Mouse (Mus musculus) midbrain, postnatal 0 days (tissue): ENCODE data around the gene Coro1a. TPM values are rescaled to one million over a fixed set of nuclear protein-coding genes. Genes with fewer than 3 reads are reported as not detected.
A peak's percentile ranks its signal among the peaks of the same experiment; 100 is the strongest.

Source experiments
- ATAC-seq: fragments of 200-750 bp; cut with Nextera tagmentation; 2 replicates; pipeline ENCODE4 v1.8.0; 2017; ENCODE audit warnings: moderate number of reproducible peaks, mild to moderate bottlenecking, moderate TSS enrichment, moderate library complexity; ENCODE audit not compliant: low FRiP score
- DNase-seq: peaks from one replicate; pipeline ENCODE4 v3.0.0-alpha.2; 2015; ENCODE audit warnings: low spot score
- H3K27ac ChIP-seq: fragments of 300-500 bp; sonication (generic); 2 replicates; pipeline ENCODE4 v1.5.1; 2014; ENCODE audit warnings: low read depth, mild to moderate bottlenecking, low read length, mixed read lengths
- H3K27me3 ChIP-seq: fragments of 300-500 bp; sonication (generic); 2 replicates; pipeline ENCODE4 v1.6.1; 2014; ENCODE audit warnings: low read length, control low read depth, mixed read lengths; ENCODE audit not compliant: insufficient read depth
- H3K36me3 ChIP-seq: fragments of 300-500 bp; sonication (generic); 2 replicates; pipeline ENCODE4 v1.6.1; 2014; ENCODE audit warnings: low read length, control low read depth, mixed read lengths; ENCODE audit not compliant: insufficient read depth
- H3K4me1 ChIP-seq: fragments of 300-500 bp; sonication (generic); 2 replicates; pipeline ENCODE4 v1.6.1; 2014; ENCODE audit warnings: mild to moderate bottlenecking, control low read depth, antibody characterized with exemption, low read length, mixed read lengths; ENCODE audit not compliant: insufficient read depth
- H3K4me2 ChIP-seq: fragments of 300-500 bp; sonication (generic); 2 replicates; pipeline ENCODE4 v1.6.1; 2014; ENCODE audit warnings: low read depth, mild to moderate bottlenecking, low read length, mixed read lengths; ENCODE audit not compliant: poor library complexity, severe bottlenecking
- H3K4me3 ChIP-seq: fragments of 300-500 bp; sonication (generic); 2 replicates; pipeline ENCODE4 v1.5.1; 2014; ENCODE audit warnings: low read depth, mild to moderate bottlenecking, low read length, moderate library complexity
- H3K9ac ChIP-seq: fragments of 300-500 bp; sonication (generic); replicated peaks from 2 replicates; pipeline ENCODE4 v1.6.1; 2014; ENCODE audit warnings: mild to moderate bottlenecking, low read length, moderate library complexity, mixed read lengths; ENCODE audit not compliant: poor library complexity, severe bottlenecking
- H3K9me3 ChIP-seq: fragments of 300-500 bp; sonication (generic); 2 replicates; pipeline ENCODE4 v1.6.1; 2016; ENCODE audit warnings: low read length, control low read depth
- CTCF ChIP-seq: IDR thresholded peaks from 2 replicates; pipeline ENCODE4 v1.5.1; 2016; ENCODE audit warnings: antibody characterized with exemption, mild to moderate bottlenecking
- WGBS: fragments of 180-500 bp; shearing (Covaris S2); extraction: QIAGEN DNeasy Blood & Tissue Kit; methylation state at CpG from one replicate; pipeline ENCODE4 v1.1.7; 2014; 5-methylcytosine and 5-hydroxymethylcytosine counted together
- polyA plus RNA-seq: library from polyadenylated mRNA; unstranded; fragments of >200 nt; fragmentation: Nextera tagmentation; extraction: Ambion mirVana; gene quantifications from 2 replicates; pipeline ENCODE4 v1.2.1, GENCODE M21; 2015
- total RNA-seq: library from RNA; depleted of rRNA; stranded (reverse); fragments of >200 nt; gene quantifications from 2 replicates; pipeline ENCODE4 v1.2.3, GENCODE M21; 2014; rRNA removed

The Coro1a gene
- total and polyA plus RNA-seq, 2 experiments from 2014 or later = 93.4 to 98.9 TPM

GRCm38 (mm10) chr7:126659771-126660170, 47.8 kb downstream of the Coro1a start:
- Histone ChIP-seq H3K4me2 (no peak overlapping the region), H3K4me3 (no peak overlapping the region), H3K27me3 (no peaks in the 10 kb centered on the region), H3K36me3 (peaks cover 6% of the 10 kb centered on the region), H3K27ac (no peak overlapping the region), H3K9me3 (no peaks in the 10 kb centered on the region), H3K9ac (no peak overlapping the region), H3K4me1 (no peaks in the 10 kb centered on the region)
- TF ChIP-seq CTCF = no peak
- ATAC-seq (no peak), DNase-seq (no peak)
- 90% methylated on average over 3 of the region's 3 CpGs for WGBS

GRCm38 (mm10) chr7:126657522-126657921, 50.1 kb downstream of the Coro1a start:
- Histone ChIP-seq H3K9me3 (no peaks in the 10 kb centered on the region), H3K27me3 (no peaks in the 10 kb centered on the region), H3K27ac (no peak overlapping the region), H3K4me2 (no peak overlapping the region), H3K36me3 (no peaks in the 10 kb centered on the region; the same call in 1 of the 2 replicates), H3K4me3 (no peak overlapping the region), H3K9ac (no peak overlapping the region), H3K4me1 (no peaks in the 10 kb centered on the region)
- ATAC-seq (no peak), DNase-seq (peak; percentile 19)
- 89% methylated on average over 1 of the region's 1 CpGs for WGBS
- TF ChIP-seq CTCF = no peak

DNA sequence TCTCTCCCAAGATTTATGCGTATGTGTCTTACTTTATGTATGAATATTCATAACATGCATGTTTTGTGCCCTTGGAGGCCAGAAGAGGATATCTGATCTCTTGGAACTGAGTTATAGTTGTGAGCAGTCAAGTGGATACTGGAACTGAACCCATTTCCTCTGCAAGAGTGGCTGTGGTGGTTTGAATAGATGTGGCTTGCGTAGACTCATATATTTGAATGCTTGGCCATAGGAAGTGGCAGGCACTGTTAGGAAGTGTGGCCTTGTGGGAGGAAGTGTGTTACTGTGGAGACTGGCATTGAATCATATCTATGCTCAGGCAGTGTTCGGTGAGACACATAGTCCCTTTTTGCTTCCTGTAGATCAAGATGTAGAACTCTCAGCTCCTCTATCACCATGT, 51.9 kb downstream of the Coro1a start:
- no peaks in the 10 kb centered on the region for H3K36me3 ChIP-seq
- H3K4me1 ChIP-seq = no peaks in the 10 kb centered on the region
- DNase-seq (no peak), ATAC-seq (no peak)
- TF ChIP-seq CTCF = no peak
- no peak overlapping the region for H3K4me3 ChIP-seq
- H3K27ac ChIP-seq = no peak overlapping the region
- no peak overlapping the region for H3K9ac ChIP-seq
- H3K9me3 ChIP-seq = no peaks in the 10 kb centered on the region
- WGBS = 91% methylated on average over 3 of the region's 3 CpGs
- H3K4me2 ChIP-seq = no peak overlapping the region
- no peaks in the 10 kb centered on the region for H3K27me3 ChIP-seq

DNA sequence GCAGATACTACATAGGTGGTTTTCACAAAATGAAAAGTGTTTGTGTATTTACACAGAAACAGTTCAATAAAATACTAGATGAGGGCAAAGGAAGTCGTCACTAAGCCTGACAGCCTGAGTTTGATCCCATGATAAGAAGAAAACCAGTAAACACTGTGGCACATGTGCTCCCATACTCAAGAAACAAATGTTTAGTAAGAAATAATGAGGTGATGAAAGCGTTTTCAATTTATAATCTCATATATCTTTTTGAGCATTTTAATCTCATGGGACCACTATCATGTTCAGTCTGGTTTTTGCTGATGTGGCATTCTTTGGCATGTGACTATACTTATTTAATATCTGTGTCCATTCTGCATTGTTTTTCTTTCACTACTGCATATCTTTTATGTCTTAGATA, 53.6 kb downstream of the Coro1a start:
- Histone ChIP-seq H3K9me3 (no peaks in the 10 kb centered on the region), H3K4me3 (no peak overlapping the region), H3K36me3 (no peaks in the 10 kb centered on the region), H3K4me2 (no peak overlapping the region), H3K27ac (no peak overlapping the region), H3K4me1 (no peaks in the 10 kb centered on the region), H3K27me3 (no peaks in the 10 kb centered on the region), H3K9ac (no peak overlapping the region)
- 91% methylated on average over 2 of the region's 2 CpGs for WGBS
- no peak for ATAC-seq
- no peak for TF ChIP-seq CTCF
- no peak for DNase-seq

- no peak overlapping the region for H3K27ac ChIP-seq
- no peak overlapping the region for H3K4me3 ChIP-seq
- H3K4me1 ChIP-seq = no peaks in the 10 kb centered on the region
- no peak overlapping the region for H3K4me2 ChIP-seq
- H3K9ac ChIP-seq = no peak overlapping the region
- H3K9me3 ChIP-seq = no peaks in the 10 kb centered on the region
- 77% methylated on average over 2 of the region's 2 CpGs for WGBS
- no peaks in the 10 kb centered on the region for H3K27me3 ChIP-seq
- no peak for ATAC-seq
- H3K36me3 ChIP-seq = no peaks in the 10 kb centered on the region
- no peak for TF ChIP-seq CTCF
- DNase-seq = no peak
These were observed 56.7 kb downstream of the Coro1a start for GRCm38 (mm10) chr7:126650852-126651251.

Other genes with a start within 250 kb of the Coro1a start
- gene Atp2a1, start 244.7 kb downstream of the Coro1a start, total RNA-seq = 0.14 and 0.33 TPM in 2 replicates
- 0.35 and 0.56 TPM in 2 replicates for gene Atp2a1, start 244.7 kb downstream of the Coro1a start, polyA plus RNA-seq
- 41.3 and 46.8 TPM in 2 replicates for gene Sh2b1, start 232.4 kb downstream of the Coro1a start, total RNA-seq
- gene Sh2b1, start 232.4 kb downstream of the Coro1a start, polyA plus RNA-seq = 63.9 and 64.9 TPM in 2 replicates
- 68.6 and 86.2 TPM in 2 replicates for gene Tufm, start 220.4 kb downstream of the Coro1a start, total RNA-seq
- 101 and 106 TPM in 2 replicates for gene Tufm, start 220.4 kb downstream of the Coro1a start, polyA plus RNA-seq
- 80.5 and 84.0 TPM in 2 replicates for gene Atxn2l, start 204.3 kb downstream of the Coro1a start, total RNA-seq
- 52.1 and 65.4 TPM in 2 replicates for gene Atxn2l, start 204.3 kb downstream of the Coro1a start, polyA plus RNA-seq
- gene Eif3c, start 141.4 kb downstream of the Coro1a start, total RNA-seq = 111 and 123 TPM in 2 replicates
- 179 and 213 TPM in 2 replicates for gene Eif3c, start 141.4 kb downstream of the Coro1a start, polyA plus RNA-seq
- 0.38 TPM in 1 of 2 replicates, not detected in the other for gene Apobr, start 122.8 kb downstream of the Coro1a start, total RNA-seq
- 0.58 and 0.82 TPM in 2 replicates for gene Apobr, start 122.8 kb downstream of the Coro1a start, polyA plus RNA-seq
- 32.1 and 38.9 TPM in 2 replicates for gene Cln3, start 122.0 kb downstream of the Coro1a start, total RNA-seq
- 23.9 and 31.2 TPM in 2 replicates for gene Cln3, start 122.0 kb downstream of the Coro1a start, polyA plus RNA-seq
- gene Il27, start 112.8 kb downstream of the Coro1a start, total RNA-seq = not detected in 2 replicates
- gene Il27, start 112.8 kb downstream of the Coro1a start, polyA plus RNA-seq = not detected in 2 replicates
- gene Nupr1, start 76.9 kb downstream of the Coro1a start, total RNA-seq = 5.7 and 9.9 TPM in 2 replicates
- gene Nupr1, start 76.9 kb downstream of the Coro1a start, polyA plus RNA-seq = 16.9 and 21.4 TPM in 2 replicates
- 44.4 and 46.6 TPM in 2 replicates for gene Sgf29, start 58.5 kb downstream of the Coro1a start, total RNA-seq
- gene Sgf29, start 58.5 kb downstream of the Coro1a start, polyA plus RNA-seq = 48.0 and 56.0 TPM in 2 replicates
- gene Sult1a1, start 31.4 kb downstream of the Coro1a start, total RNA-seq = 18.4 and 21.1 TPM in 2 replicates
- 17.5 and 18.8 TPM in 2 replicates for gene Sult1a1, start 31.4 kb downstream of the Coro1a start, polyA plus RNA-seq
- 50.2 and 160 TPM in 2 replicates for gene Bola2, start 12.4 kb downstream of the Coro1a start, total RNA-seq
- gene Bola2, start 12.4 kb downstream of the Coro1a start, polyA plus RNA-seq = 143 and 146 TPM in 2 replicates
- gene Slx1b, start 12.0 kb downstream of the Coro1a start, total RNA-seq = 21.7 and 25.0 TPM in 2 replicates
- 10.9 and 11.1 TPM in 2 replicates for gene Slx1b, start 12.0 kb downstream of the Coro1a start, polyA plus RNA-seq
- gene Mapk3, start 51.8 kb upstream of the Coro1a start, total RNA-seq = 121 and 145 TPM in 2 replicates
- gene Mapk3, start 51.8 kb upstream of the Coro1a start, polyA plus RNA-seq = 120 and 125 TPM in 2 replicates
- 0.66 TPM in 1 of 2 replicates, not detected in the other for gene Gdpd3, start 58.5 kb upstream of the Coro1a start, total RNA-seq
- gene Gdpd3, start 58.5 kb upstream of the Coro1a start, polyA plus RNA-seq = 1.3 TPM in 2 replicates
- gene Ypel3, start 69.2 kb upstream of the Coro1a start, total RNA-seq = 196 and 209 TPM in 2 replicates
- 219 and 235 TPM in 2 replicates for gene Ypel3, start 69.2 kb upstream of the Coro1a start, polyA plus RNA-seq
- 0.16 and 1.1 TPM in 2 replicates for gene Tbx6, start 73.7 kb upstream of the Coro1a start, total RNA-seq
- 0.21 and 0.38 TPM in 2 replicates for gene Tbx6, start 73.7 kb upstream of the Coro1a start, polyA plus RNA-seq
- gene Ppp4c, start 84.7 kb upstream of the Coro1a start, total RNA-seq = 107 and 137 TPM in 2 replicates
- gene Ppp4c, start 84.7 kb upstream of the Coro1a start, polyA plus RNA-seq = 127 and 135 TPM in 2 replicates
- gene Fam57b, start 89.9 kb upstream of the Coro1a start, total RNA-seq = 52.5 and 60.2 TPM in 2 replicates
- 56.3 and 57.1 TPM in 2 replicates for gene Fam57b, start 89.9 kb upstream of the Coro1a start, polyA plus RNA-seq
- gene 4930451I11Rik, start 123.9 kb upstream of the Coro1a start, total RNA-seq = not detected in 2 replicates
- 1.1 TPM in 1 of 2 replicates, not detected in the other for gene 4930451I11Rik, start 123.9 kb upstream of the Coro1a start, polyA plus RNA-seq
- gene Doc2a, start 139.6 kb upstream of the Coro1a start, total RNA-seq = 53.8 and 64.1 TPM in 2 replicates
- gene Doc2a, start 139.6 kb upstream of the Coro1a start, polyA plus RNA-seq = 36.3 and 41.2 TPM in 2 replicates
- gene Hirip3, start 154.2 kb upstream of the Coro1a start, total RNA-seq = 6.6 and 10.0 TPM in 2 replicates
- gene Hirip3, start 154.2 kb upstream of the Coro1a start, polyA plus RNA-seq = 12.2 and 16.3 TPM in 2 replicates
- gene Ino80e, start 154.6 kb upstream of the Coro1a start, total RNA-seq = 55.0 and 60.3 TPM in 2 replicates
- gene Ino80e, start 154.6 kb upstream of the Coro1a start, polyA plus RNA-seq = 87.8 and 93.5 TPM in 2 replicates
- gene Taok2, start 176.9 kb upstream of the Coro1a start, total RNA-seq = 143 and 160 TPM in 2 replicates
- gene Taok2, start 176.9 kb upstream of the Coro1a start, polyA plus RNA-seq = 45.3 and 47.3 TPM in 2 replicates
- 22.8 and 24.7 TPM in 2 replicates for gene Tmem219, start 215.1 kb upstream of the Coro1a start, total RNA-seq
- gene Tmem219, start 215.1 kb upstream of the Coro1a start, polyA plus RNA-seq = 36.4 and 38.2 TPM in 2 replicates
- gene Kctd13, start 221.1 kb upstream of the Coro1a start, total RNA-seq = 129 and 150 TPM in 2 replicates
- gene Kctd13, start 221.1 kb upstream of the Coro1a start, polyA plus RNA-seq = 166 and 167 TPM in 2 replicates
- 32.3 and 44.5 TPM in 2 replicates for gene Asphd1, start 241.8 kb upstream of the Coro1a start, total RNA-seq
- 16.2 and 17.6 TPM in 2 replicates for gene Asphd1, start 241.8 kb upstream of the Coro1a start, polyA plus RNA-seq
- gene Sez6l2, start 242.8 kb upstream of the Coro1a start, total RNA-seq = 235 and 283 TPM in 2 replicates
- 66.2 and 72.8 TPM in 2 replicates for gene Sez6l2, start 242.8 kb upstream of the Coro1a start, polyA plus RNA-seq